Mouse (Mus musculus) G1E (cell line): ENCODE data around the gene Slc35b2.

Experiments
- CTCF ChIP-seq: IDR thresholded peaks from 2 replicates; pipeline ENCODE4 v1.5.1; 2012; ENCODE audit warnings: low read depth, low read length, inconsistent platforms, mixed read lengths
- POLR2AphosphoS5 ChIP-seq: IDR thresholded peaks from 2 replicates; pipeline ENCODE4 v1.6.1; 2012; ENCODE audit warnings: low read depth, low read length, inconsistent platforms; ENCODE audit not compliant: insufficient replicate concordance

DNA sequence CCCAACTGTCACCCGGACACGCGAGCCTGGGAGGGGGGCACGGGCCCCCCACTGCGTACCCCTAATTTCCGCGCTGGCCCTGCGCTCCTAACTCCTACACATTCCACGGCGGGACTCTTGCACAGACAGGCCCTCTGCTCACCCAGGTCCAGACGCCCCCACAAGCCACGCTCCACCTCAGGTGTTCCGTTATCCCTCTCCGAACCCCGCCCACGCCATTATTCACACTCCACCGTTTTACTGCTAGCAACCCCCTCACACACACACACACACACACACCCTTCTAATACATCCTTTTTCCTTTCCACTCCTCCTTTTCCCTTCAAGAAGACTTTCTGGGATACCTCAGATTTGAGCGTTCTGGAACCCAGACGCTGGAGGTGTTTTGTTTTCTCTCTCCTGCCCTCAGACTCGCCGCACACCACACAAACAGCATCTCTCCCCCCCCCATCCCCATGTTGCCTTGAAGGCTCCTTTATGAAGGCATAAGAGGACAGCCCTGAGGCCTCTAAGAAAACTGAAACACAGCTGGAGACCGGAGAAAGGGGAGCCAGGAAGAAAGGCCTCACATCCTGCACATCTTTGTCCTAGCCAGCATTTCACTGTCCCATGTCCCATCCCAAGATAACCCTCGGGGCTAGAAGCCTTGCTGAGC, 32.2 kb downstream of the Slc35b2 start:
- TF ChIP-seq CTCF (no peak), POLR2AphosphoS5 (no peak)
